Mouse (Mus musculus) brain, embryonic 18.5 days (tissue): Measurements from ENCODE around the gene Mdfic.

ENCODE experiments used
- DNase-seq: peaks from one replicate; pipeline ENCODE4 v3.0.0-alpha.2; 2012; ENCODE audit warnings: low read depth, low spot score

Gene Mdfic

GRCm38 (mm10) chr6:15739132-15739531 is 18.7 kb downstream of the Mdfic start:
- DNase-seq: no peak

- DNase-seq: no peak
Measured at GRCm38 (mm10) chr6:15742591-15743149, 22.2 kb downstream of the Mdfic start.

GRCm38 (mm10) chr6:15743291-15743792 is 22.9 kb downstream of the Mdfic start:
- DNase-seq: no peak

GRCm38 (mm10) chr6:15743793-15744192 is 23.3 kb downstream of the Mdfic start:
- DNase-seq: no peak

- DNase-seq: no peak
Measured at GRCm38 (mm10) chr6:15745313-15745712, 24.9 kb downstream of the Mdfic start.

GRCm38 (mm10) chr6:15745891-15746290 is 25.4 kb downstream of the Mdfic start:
- DNase-seq: no peak

- DNase-seq: no peak
Measured at GRCm38 (mm10) chr6:15747396-15748155, 27.1 kb downstream of the Mdfic start.

- no peak for DNase-seq
Measured at GRCm38 (mm10) chr6:15748236-15748635, 27.8 kb downstream of the Mdfic start.

GRCm38 (mm10) chr6:15748943-15749342 is 28.5 kb downstream of the Mdfic start:
- no peak for DNase-seq

- DNase-seq: no peak
Measured at GRCm38 (mm10) chr6:15750101-15750500, 29.6 kb downstream of the Mdfic start.

- DNase-seq: no peak
Measured at GRCm38 (mm10) chr6:15751375-15751774, 30.9 kb downstream of the Mdfic start.

- no peak for DNase-seq
Measured at GRCm38 (mm10) chr6:15752160-15752559, 31.7 kb downstream of the Mdfic start.

- no peak for DNase-seq
Measured at GRCm38 (mm10) chr6:15753208-15753607, 32.7 kb downstream of the Mdfic start.

GRCm38 (mm10) chr6:15758394-15758793 is 37.9 kb downstream of the Mdfic start:
- no peak for DNase-seq

- DNase-seq: no peak
Measured at GRCm38 (mm10) chr6:15760750-15761149, 40.3 kb downstream of the Mdfic start.

- DNase-seq: no peak
Measured at GRCm38 (mm10) chr6:15764039-15764438, 43.6 kb downstream of the Mdfic start.

GRCm38 (mm10) chr6:15767460-15767859 is 47.0 kb downstream of the Mdfic start:
- DNase-seq: no peak

- no peak for DNase-seq
Measured at GRCm38 (mm10) chr6:15770128-15770527, 49.7 kb downstream of the Mdfic start.

GRCm38 (mm10) chr6:15777070-15777469 is 56.6 kb downstream of the Mdfic start:
- no peak for DNase-seq

- no peak for DNase-seq
Measured at GRCm38 (mm10) chr6:15780127-15780526, 59.7 kb downstream of the Mdfic start.

GRCm38 (mm10) chr6:15780688-15781087 is 60.2 kb downstream of the Mdfic start:
- no peak for DNase-seq

GRCm38 (mm10) chr6:15789523-15790500 is 69.4 kb downstream of the Mdfic start:
- no peak for DNase-seq
